Mouse (Mus musculus): ENCODE data around the gene Cfap61.

Gene Cfap61

DNA sequence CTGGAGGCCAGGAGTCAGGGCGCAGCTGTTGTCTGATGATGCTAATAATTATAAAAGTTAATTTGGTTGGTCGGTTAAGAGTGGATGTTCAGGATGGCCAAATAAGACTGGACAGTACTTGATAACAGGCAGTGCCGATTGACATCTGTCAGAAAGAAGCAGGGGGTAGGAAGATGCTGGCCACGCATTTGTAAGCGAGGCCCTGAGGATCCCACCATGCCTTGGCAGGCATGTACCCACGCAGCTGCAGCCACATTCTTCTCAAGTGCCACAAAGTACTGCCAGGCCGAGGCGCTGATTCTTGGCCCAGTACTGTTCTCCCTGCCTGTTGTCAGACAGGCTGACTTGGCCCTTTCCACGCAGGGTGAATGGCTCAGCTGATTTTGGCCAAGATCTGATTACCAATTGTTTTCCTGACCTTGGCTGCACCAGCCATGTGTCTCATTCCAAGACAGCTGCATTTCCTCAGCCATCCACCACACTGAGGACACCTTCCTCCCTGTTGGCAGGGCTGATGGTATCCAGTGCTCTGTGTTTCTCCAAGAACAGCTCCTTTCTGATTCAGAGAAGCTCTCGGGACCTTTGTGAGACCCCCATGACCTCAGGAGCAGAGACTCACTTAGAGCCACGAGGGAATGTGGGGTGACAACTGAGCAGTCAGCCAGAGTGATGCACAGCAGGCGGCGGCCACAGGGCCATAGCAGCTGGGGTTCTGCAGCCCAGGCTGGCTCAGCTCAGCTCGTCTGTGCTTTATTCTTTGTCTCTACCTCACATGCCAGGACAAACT, 233.6 kb downstream of the Cfap61 start:
- no peak for DNase-seq

DNA sequence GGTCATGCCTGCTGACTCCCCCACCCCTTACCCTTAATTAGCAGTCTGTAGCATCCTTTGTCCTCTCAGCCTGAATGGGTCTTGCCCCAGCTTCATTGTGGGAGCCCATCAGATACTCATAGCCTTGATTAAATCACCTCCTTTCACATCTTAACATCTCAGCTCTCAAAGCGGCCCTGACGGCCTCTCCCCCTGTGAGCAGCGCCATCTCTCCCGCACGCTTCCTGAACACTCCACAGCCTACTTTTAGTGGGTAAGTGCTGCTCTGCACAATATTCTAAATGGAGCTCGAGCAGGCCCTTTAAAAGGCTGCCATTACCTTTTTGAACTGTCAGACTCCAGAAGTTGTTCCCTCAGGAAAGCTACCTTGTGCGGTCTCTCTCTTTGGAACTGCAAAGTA, 234.9 kb downstream of the Cfap61 start:
- DNase-seq = no peak

DNA sequence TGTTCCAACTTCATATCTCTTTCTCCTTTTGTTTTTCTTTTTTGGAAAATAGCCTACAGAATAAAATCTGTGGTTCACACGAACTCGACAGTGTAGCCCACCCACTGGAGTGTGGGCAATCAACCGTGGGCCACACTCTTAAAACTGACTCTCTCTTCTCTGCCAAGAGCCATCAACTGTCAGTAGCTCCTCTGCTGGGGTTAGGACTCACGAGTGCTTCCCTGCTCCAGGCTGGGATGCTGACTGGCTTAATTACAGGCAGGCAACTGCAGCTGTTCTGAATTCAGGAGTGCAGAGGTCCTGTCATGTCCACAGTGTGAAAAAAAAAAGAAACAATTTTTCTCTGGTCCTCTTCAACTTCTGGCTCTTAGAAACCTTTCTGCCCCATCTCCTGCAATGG, 237.5 kb downstream of the Cfap61 start:
- DNase-seq = no peak

DNA sequence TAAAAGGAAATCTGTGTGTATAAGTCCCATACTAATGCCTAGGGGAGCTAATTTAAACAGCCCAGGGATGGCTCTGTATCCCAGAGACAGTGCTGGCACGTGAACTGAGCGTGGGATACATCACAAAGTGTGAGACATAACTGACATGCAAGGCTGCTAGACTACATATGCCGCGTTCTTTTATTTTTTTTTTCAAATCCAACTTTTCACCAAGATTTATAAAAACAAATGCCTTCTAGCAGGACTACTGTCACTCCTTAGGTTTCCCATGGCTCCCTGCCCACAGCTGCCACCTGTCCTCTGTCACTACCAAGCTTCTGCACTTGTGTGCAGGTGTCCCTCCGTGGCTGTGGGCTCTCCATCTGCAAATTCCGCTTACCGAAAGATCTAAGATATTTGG, 239.6 kb downstream of the Cfap61 start:
- no peak for DNase-seq

DNA sequence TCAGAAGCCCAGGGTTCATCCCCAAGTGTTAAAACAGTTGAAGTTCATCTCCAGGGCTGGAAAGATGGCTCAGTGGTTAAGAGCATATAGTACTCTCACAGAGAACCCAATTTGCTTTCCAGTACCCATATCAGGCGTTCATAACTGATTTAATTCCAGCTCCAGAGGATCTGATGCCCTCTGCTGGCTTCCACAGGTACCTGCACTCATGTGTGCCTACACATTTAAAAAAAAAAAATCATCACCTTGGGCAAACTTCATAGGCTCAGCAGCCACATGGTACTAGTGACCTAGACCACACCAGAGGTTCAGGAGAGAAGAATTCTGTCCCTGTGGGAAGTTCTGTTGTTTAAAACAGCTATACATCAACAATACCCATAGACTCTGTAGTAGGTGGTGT, 244.1 kb downstream of the Cfap61 start:
- no peak for DNase-seq

DNA sequence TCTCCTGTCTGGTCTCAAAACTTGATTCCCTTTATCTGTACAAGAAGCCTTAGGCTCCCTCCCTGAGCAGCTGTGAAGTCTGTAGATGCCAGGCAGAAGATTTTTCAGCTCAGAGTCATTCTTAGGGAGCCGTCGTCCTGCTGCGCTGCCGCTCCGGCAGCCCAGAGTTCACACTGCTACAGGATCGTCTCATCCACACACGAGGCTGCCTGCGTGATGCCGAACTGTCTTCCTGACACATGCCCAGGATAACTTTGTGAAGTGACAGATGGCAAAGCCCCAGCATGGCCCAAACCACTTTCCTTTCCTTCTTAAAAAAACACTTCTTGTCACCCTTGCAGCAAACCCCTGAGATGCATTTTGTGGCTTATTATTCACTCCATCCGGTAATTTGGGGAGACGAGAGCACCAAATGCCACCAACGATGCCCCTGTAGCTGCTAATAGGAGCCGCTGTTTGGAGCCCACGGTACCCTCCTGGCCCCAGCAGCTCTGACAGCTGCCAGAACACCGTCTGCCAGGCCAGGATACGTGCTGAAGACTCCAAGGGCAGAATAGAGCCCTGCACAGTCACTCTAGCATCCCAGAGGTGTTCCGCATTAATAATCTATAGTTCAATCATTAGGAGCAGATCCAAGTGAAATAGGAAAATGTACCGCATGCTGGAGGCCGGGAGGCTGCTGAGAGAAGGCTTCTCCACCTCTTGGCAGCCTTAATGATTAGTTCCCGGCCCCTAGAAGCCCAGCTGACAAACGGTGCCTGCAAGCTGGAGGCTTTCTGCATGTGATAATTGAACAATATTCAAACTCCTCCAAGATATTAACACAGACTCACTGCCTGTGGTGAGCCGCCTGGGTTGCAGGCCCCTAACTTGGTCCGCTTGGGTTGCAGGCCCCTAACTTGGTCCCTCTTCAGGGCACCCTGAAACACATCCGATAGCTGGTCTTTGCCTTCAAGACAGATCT, 249.5 kb downstream of the Cfap61 start:
- DNase-seq = no peak

DNA sequence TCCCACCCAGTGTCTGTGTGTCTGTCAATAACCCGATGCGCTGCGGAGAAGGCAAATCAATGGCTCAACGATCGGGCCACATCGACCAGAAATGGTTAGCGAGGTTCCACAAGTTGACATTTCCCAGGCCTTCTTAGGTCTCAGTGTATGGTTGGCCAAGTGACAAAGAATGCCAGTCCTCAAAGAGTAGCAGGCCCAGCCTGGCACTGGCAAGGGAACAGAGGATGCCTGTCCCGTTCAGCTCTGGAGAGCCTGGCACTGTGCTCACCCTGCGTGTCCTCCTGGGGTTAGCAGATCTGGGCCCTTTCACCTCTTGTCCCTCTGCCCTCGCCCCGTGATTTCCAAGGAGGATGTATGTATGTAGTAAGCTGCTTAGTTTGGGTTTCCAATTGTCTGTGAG, 261.5 kb downstream of the Cfap61 start:
- DNase-seq = no peak

DNA sequence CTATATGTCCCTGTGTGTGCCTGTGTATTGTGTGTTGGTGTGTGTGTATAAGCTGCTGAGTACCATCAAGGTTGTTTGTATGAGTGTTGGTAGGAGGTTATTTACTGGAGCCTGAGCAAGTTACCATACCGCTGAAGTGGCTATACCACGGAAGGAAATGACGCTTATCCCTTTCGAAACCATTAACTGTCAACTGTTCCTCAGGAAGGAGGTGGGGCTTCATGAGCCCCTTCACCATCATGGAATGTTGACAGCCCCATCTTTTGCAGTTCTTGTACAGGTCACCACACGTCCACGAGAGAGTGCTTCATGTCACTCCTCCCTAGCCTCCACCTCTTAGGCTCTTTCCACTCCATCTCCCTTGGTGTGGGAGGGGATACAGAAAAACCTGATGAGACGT, 263.4 kb downstream of the Cfap61 start:
- DNase-seq = no peak

DNA sequence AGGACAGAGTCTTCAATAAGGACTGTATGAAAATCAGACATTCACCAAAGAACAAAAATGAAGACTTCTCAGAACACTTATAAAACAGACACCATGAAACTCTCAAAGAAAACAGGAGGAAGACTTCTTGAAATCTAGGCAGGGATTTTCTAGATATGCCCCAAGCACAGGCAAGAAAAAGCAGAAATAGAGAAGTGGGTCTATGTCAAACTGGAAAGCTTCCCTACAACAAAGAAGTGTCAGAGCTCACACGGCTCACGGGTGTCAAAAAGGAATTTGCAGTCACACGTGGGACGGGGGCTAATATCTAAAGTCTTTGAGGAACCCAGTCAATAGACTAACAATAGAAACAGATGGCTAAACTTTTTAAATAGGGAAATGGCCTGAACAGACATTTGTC, 276.4 kb downstream of the Cfap61 start:
- DNase-seq = no peak

DNA sequence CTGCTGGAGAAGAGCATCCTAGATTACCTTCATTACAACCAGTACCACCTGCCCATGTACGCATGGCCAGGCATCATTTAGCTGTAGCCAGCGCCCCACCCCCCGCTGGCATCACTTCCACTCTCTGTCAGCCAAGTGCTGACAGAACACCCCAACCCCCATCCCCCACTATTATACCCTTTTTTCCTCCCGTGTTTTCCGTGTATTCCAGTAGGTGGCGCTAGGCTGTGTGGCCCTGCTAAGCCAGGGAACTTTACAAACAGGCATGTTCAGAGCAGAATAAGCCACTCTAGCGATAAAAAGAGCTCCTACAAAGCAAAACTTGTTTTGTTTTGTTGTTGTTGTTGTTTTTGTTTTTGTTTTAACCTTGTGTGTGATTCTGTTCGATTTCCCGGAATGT, 280.1 kb downstream of the Cfap61 start:
- no peak for DNase-seq

DNA sequence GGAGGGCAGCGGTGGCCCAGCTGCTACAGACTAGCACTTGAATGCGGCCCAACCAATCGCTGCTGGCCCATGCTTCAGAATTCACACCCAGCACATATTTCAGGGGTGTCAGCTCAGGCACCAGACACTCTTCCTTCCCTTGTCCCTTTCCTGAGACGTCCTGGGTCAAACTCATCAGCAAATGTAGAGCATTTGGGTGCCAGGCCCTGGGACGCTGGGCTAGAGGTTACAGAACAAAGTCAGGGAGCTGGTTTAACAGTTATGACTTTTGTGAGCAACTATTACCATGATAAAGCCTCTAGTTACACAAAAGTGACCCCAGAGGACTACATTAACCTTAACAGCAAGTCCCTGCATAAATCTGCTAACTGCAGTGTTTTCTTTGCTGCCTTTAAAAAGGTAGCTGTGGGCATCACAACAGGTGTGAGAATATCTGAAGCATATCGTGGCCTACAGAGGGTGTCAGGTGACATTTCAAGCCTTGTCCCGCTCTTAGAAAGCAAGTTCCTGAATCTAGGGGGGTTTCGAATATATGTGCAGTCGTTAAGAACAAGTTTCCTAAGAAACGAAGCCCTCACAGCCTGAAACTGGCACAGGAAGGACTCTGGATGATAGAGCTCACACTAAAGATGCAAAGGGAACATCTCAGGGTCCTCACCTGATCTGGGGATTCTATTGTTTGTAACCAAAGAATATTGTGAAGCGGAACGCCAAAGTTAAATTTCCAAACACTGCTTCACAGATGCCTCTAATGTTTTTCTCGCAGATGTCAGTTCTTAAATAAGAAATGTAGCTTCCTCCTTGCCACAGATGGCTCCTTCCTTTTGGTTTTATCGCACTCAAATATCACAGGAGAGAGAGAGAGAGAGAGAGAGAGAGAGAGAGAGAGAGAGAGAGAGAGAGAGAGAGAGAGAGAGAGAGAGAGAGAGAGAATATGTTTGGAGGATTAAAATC, 281.8 kb downstream of the Cfap61 start:
- no peak for DNase-seq

DNA sequence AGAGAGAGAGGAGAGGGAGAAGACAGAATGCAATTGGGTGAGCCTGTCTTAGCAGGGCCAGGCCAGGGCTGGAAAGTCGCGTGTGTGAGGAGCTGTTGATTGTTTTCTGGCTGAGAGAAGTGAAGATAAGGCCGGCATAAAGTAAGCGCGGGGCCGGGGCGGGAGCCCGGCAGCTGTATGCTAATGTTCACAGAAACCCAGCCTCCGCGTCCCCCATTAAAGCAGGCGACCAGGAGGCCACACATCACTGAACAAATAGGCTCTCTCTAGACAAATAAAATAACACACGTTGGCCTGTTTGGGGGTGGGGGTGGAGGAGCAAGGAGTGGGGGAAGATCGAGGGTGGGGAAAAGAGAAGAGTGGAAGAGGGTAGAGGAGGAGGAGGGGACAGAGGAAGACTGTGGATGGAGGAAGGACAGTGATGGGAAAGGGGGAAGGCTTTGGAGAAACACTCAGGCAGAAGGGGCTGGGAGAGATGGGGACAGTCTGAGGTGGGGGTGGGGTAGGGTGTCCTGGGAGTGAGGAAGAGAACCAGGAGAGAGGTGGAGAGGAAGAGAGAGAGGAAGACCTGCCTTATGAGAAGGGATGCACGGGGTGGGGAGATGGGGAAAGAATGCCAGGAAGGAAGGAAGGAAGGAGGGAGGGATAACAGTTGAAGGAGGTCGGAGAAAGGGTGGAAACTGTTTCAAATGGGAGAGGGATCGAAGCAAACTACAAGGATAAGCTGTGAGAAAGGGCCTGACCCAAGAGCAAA, 282.8 kb downstream of the Cfap61 start:
- DNase-seq = no peak

DNA sequence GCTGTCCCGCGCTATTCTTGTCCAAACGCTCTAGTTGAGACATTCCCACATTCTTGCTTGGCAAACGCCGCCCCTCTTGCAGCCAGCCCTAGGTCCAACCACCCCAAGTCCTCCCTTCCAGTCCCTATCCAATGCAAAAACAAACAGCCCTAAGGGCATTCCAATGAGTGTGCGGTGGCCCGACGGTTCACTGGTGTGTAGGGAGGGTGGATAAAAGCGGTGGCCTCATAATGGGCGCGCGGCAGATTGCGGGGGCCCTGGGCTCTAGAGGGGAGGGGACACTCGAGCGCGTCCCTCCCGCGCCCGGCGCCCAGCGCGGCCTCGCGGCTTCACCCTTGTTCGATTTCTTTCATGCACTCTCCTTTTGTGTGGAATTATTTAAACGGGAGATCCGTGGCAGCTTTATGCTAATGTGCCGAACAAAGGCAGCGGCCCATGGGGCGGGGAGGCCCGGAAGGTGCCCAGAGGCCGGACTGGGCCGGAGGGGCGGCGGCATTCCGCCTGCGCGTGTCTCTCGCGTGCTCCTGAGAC, 283.6 kb downstream of the Cfap61 start:
- no peak for DNase-seq

DNA sequence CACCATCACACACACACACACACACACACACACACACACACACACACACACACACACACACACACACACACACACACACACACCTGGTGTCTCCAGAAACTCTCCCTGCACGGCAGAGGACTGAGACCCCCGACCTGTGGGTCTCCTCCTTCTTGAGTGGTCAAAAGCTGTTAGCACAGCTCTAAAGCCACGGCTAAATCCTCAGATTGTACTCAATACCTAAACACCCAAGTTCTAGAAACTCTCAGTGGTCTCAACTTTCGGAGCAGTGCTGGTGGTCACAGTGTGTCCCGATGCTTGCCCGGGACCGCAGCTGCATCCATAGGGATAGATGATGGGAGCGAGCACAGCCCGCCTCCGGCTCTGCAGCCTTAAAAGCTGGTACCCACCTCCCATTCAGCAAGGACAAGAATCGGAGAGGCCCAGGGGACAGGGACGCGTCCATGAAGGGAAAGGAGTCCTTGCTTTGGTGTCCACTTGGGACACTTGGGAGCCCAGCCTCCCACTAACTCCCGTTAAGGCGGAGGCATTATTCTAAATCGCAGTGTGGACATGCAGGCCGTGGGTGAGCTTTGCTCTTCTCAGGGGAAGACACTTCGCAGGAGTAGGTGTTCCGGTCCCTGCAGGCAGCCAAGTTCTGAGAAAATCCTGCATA, 284.4 kb downstream of the Cfap61 start:
- DNase-seq = no peak

DNA sequence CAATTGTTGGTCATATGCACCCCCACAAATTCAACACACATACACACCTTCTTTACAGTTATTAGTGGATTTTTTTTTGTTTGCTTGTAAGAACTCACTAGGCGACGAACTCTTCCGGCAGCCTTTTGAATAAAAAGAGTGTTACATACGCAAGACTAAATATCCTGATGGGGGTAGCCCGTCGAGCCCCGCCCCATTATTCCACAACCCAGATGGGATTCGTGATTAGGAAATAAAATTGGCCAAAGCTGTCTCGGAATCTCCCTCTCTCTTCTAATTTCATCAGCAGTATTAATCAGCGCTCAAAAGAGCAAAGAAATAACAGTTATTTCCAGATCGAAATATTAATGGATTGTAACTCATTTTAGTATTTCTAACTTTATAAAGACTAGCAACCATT, 285.2 kb downstream of the Cfap61 start:
- DNase-seq = no peak

DNA sequence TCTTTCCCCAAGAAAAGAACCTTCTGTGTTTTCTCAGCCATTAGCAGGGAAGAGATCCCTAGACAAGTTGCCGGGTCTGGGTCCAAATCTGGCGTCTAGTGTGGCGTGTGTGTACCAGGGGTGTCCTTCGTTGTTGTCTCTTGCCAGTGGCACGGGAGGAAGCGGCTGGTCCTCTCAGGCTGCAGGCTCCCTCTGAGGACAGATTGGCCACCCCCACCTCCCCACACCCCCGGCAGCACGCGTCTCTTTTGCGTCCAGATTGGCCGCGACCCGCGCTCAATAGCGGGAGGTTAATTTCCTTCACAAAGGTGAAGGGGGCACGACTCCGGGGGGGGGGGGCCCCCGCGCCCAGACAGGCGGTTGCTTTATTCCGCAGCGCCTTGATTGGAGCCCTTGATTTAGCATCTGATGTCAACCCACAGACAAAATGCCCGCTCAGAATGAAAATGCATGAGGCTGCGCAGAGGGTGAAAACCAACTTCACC, 286.0 kb downstream of the Cfap61 start:
- no peak for DNase-seq

DNA sequence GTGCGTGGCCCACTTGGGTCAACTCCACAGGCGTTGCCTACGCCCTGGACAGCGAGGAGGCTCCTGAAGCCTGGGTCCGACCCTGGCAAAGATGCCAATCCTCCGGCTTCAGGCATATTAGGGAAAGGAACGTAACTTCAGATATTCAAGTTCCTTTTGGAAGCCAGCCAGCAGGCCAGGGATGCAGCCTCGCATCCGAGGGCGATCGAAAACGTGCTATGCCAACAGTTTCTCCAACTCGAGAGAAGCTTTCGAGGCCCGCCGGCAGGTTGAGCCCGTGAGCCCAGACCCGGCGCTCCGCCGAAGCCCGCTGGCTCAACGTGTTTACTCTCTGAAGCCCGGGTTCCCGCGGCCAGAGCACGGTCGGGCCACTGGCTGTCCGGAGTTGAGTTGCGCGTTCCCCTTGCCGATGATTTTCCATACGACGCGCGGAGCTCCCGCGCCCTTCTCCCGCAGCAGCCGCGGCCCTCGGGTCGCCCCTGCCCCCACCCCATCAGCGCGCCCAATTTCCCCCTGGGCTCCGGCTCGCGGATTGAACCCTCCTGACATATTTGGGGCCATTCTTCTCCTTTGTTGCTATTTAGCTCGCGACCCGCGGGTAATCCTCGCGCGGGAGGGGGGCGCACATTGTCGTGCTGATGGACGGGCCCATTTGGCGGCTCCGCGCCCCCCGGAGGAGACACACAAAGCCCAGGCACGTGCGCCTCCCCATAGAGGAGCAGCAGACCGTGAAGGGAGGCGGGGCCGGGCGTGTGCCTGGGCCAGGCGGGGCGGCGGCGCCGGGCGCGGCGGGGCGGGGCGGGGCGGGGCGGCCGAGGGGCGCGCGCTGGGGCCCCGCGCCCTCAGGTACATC, 286.7 kb downstream of the Cfap61 start, which contains the start of gene Insm1:
Gene Insm1 (plus strand): TSS at position 846 of the 853 bp plus-strand sequence.
- no peak for DNase-seq

DNA sequence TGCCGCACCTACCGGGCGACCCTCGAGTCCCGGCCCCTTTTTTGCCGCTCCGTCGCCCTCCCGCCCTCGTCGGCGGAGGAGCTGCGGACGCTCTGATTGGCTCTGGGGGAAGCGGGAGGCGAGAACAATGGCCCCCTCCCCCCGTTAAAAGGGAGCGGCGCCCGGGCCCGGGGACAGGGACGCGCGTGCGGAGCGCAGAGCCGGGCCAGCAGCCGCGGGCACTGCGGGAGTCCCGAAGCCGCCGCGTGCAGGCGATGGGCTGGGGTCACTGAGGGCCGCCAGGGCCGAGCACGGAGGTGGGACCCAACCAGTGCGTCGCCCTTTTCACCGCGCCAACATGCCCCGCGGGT, 287.3 kb downstream of the Cfap61 start:
- no peak for DNase-seq

DNA sequence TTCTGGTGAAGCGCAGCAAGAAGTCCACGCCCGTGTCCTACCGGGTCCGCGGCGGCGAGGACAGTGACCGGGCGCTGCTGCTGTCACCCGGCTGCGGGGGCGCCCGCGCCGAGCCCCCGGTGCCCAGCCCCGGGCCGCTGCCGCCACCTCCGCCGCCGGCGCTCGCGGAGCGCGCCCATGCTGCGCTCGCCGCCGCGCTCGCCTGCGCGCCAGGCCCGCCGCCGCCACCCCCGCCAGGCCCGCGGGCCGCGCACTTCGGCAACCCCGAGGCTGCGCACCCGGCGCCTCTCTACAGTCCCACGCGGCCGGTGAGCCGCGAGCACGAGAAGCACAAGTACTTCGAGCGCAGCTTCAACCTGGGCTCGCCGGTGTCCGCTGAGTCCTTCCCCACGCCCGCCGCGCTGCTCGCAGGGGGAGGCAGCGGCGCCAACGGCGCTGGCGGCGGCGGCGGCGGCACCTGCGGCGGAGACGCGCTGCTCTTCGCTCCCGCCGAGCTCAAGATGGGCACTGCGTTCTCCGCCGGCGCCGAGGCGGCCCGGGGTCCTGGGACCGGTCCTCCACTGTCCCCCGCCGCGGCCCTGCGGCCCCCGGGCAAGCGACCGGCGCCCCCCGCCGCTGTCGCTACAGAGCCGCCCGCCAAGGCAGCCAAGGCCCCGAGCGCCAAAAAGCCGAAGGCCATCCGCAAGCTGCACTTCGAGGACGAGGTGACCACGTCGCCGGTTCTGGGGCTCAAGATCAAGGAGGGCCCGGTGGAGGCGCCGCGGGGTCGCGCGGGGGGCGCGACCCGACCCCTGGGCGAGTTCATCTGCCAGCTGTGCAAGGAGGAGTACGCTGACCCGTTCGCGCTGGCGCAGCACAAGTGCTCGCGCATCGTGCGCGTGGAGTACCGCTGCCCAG, 287.9 kb downstream of the Cfap61 start:
- no peak for DNase-seq

All from kidney, adult 11 months (tissue).